Mouse (Mus musculus): Measurements from ENCODE around the gene Zfp975. TPM values are rescaled to one million over a fixed set of nuclear protein-coding genes. Genes with fewer than 3 reads are reported as not detected.
A peak's percentile ranks its signal among the peaks of the same experiment; 100 is the strongest.
"Not testable (repeated sequence)": the region's sequence is repeated elsewhere in the genome, so short reads cannot be mapped to it uniquely, and the experiment has no call there.

Zfp975 gene
- 7.2 and 7.9 TPM in 2 replicates for polyA plus RNA-seq (2014; fragmentation: Nextera tagmentation; extraction: Ambion mirVana)

GRCm38 (mm10) chr7:42692362-42693158 is at the start of gene Zfp975:
Gene Zfp975 (minus strand): TSS chr7:42692742.
- H3K9ac ChIP-seq (replicated peaks; ENCODE audit: low read depth, low read length), result peak within 1 kb of the TSS; percentile 64

GRCm38 (mm10) chr7:42738536-42739210 is 46.1 kb upstream of the Zfp975 start:
- Histone ChIP-seq H3K9ac (replicated peaks; ENCODE audit: low read depth, low read length) (no peak overlapping the region), H3K9me3 (ENCODE audit: control insufficient read depth, low read length) (no peaks in the 10 kb centered on the region), H3K4me3 (ENCODE audit: low read depth, low read length) (no peak overlapping the region), H3K4me2 (ENCODE audit: low read depth, low read length) (no peak overlapping the region), H3K27me3 (ENCODE audit: control insufficient read depth, insufficient read depth, low read length) (no peaks in the 10 kb centered on the region), H3K27ac (ENCODE audit: low read depth, low read length) (no peak overlapping the region), H3K4me1 (ENCODE audit: control insufficient read depth, insufficient read depth, low read length) (no peaks in the 10 kb centered on the region), H3K36me3 (ENCODE audit: control insufficient read depth, insufficient read depth, low read length) (no peaks in the 10 kb centered on the region)
- WGBS, result 89% methylated on average over 10 of the region's 10 CpGs
- ATAC-seq (ENCODE audit: low read depth), result no peak

More at GRCm38 (mm10) chr7:42692362-42693158, at the start of gene Zfp975:
- H3K27ac ChIP-seq (ENCODE audit: low read depth, low read length), result peak within 1 kb of the TSS; percentile 60; the same call in 1 of the 2 replicates
- H3K4me2 ChIP-seq (ENCODE audit: low read depth, low read length), result peak within 1 kb of the TSS; percentile 52
- peak within 1 kb of the TSS; percentile 50 for H3K4me3 ChIP-seq (ENCODE audit: low read depth, low read length)
- ATAC-seq (ENCODE audit: low read depth), result peak; percentile 100
- H3K9me3 ChIP-seq (ENCODE audit: control insufficient read depth, low read length); H3K36me3 ChIP-seq (ENCODE audit: control insufficient read depth, insufficient read depth, low read length); H3K4me1 ChIP-seq (ENCODE audit: control insufficient read depth, insufficient read depth, low read length); H3K27me3 ChIP-seq (ENCODE audit: control insufficient read depth, insufficient read depth, low read length): not testable (repeated sequence)
- 1% methylated on average over 23 of the region's 23 CpGs for WGBS

GRCm38 (mm10) chr7:42726917-42727316 is 34.4 kb upstream of the Zfp975 start, which contains the start of gene Gm17067:
Gene Gm17067 (minus strand): TSS chr7:42727017.
- H3K36me3 ChIP-seq (ENCODE audit: control insufficient read depth, insufficient read depth, low read length); H3K4me3 ChIP-seq (ENCODE audit: low read depth, low read length); H3K4me2 ChIP-seq (ENCODE audit: low read depth, low read length); H3K27ac ChIP-seq (ENCODE audit: low read depth, low read length); H3K9me3 ChIP-seq (ENCODE audit: control insufficient read depth, low read length); H3K9ac ChIP-seq (replicated peaks; ENCODE audit: low read depth, low read length); H3K4me1 ChIP-seq (ENCODE audit: control insufficient read depth, insufficient read depth, low read length); H3K27me3 ChIP-seq (ENCODE audit: control insufficient read depth, insufficient read depth, low read length); ATAC-seq (ENCODE audit: low read depth): not testable (repeated sequence)
- WGBS, result 88% methylated on average over 4 of the region's 4 CpGs

- H3K27ac ChIP-seq (ENCODE audit: low read depth, low read length); H3K4me1 ChIP-seq (ENCODE audit: control insufficient read depth, insufficient read depth, low read length); H3K9me3 ChIP-seq (ENCODE audit: control insufficient read depth, low read length); H3K27me3 ChIP-seq (ENCODE audit: control insufficient read depth, insufficient read depth, low read length); ATAC-seq (ENCODE audit: low read depth); H3K36me3 ChIP-seq (ENCODE audit: control insufficient read depth, insufficient read depth, low read length): not testable (repeated sequence)
- peak overlapping the region; percentile 50 for H3K4me3 ChIP-seq (ENCODE audit: low read depth, low read length)
- peak overlapping the region; percentile 64; the same call in 1 of the 2 replicates for H3K9ac ChIP-seq (replicated peaks; ENCODE audit: low read depth, low read length)
- peak overlapping the region; percentile 52 for H3K4me2 ChIP-seq (ENCODE audit: low read depth, low read length)
- under 1% methylated on average over 4 of the region's 4 CpGs for WGBS
Measured at GRCm38 (mm10) chr7:42693251-42693650, 709 bp upstream of the Zfp975 start.

GRCm38 (mm10) chr7:42680081-42680480 is 12.5 kb downstream of the Zfp975 start:
- H3K9ac ChIP-seq (replicated peaks; ENCODE audit: low read depth, low read length); H3K9me3 ChIP-seq (ENCODE audit: control insufficient read depth, low read length); H3K4me3 ChIP-seq (ENCODE audit: low read depth, low read length); H3K4me1 ChIP-seq (ENCODE audit: control insufficient read depth, insufficient read depth, low read length); ATAC-seq (ENCODE audit: low read depth); H3K27me3 ChIP-seq (ENCODE audit: control insufficient read depth, insufficient read depth, low read length); H3K36me3 ChIP-seq (ENCODE audit: control insufficient read depth, insufficient read depth, low read length); H3K27ac ChIP-seq (ENCODE audit: low read depth, low read length); H3K4me2 ChIP-seq (ENCODE audit: low read depth, low read length): not testable (repeated sequence)
- 94% methylated on average over 6 of the region's 6 CpGs for WGBS

- H3K36me3 ChIP-seq (ENCODE audit: control insufficient read depth, insufficient read depth, low read length); ATAC-seq (ENCODE audit: low read depth); H3K27me3 ChIP-seq (ENCODE audit: control insufficient read depth, insufficient read depth, low read length); H3K4me1 ChIP-seq (ENCODE audit: control insufficient read depth, insufficient read depth, low read length); H3K4me3 ChIP-seq (ENCODE audit: low read depth, low read length); H3K4me2 ChIP-seq (ENCODE audit: low read depth, low read length); H3K27ac ChIP-seq (ENCODE audit: low read depth, low read length); H3K9me3 ChIP-seq (ENCODE audit: control insufficient read depth, low read length); H3K9ac ChIP-seq (replicated peaks; ENCODE audit: low read depth, low read length): not testable (repeated sequence)
Measured at GRCm38 (mm10) chr7:42679646-42680045, 12.9 kb downstream of the Zfp975 start.

- WGBS, result 65% methylated on average over 4 of the region's 5 CpGs
- not testable (repeated sequence) for H3K4me3 ChIP-seq (ENCODE audit: low read depth, low read length); H3K9ac ChIP-seq (replicated peaks; ENCODE audit: low read depth, low read length); H3K36me3 ChIP-seq (ENCODE audit: control insufficient read depth, insufficient read depth, low read length); H3K4me1 ChIP-seq (ENCODE audit: control insufficient read depth, insufficient read depth, low read length); H3K9me3 ChIP-seq (ENCODE audit: control insufficient read depth, low read length); H3K27me3 ChIP-seq (ENCODE audit: control insufficient read depth, insufficient read depth, low read length); H3K4me2 ChIP-seq (ENCODE audit: low read depth, low read length); ATAC-seq (ENCODE audit: low read depth); H3K27ac ChIP-seq (ENCODE audit: low read depth, low read length)
Measured at GRCm38 (mm10) chr7:42660140-42660539, 32.4 kb downstream of the Zfp975 start.

GRCm38 (mm10) chr7:42655211-42655610 is 37.3 kb downstream of the Zfp975 start:
- not testable (repeated sequence) for H3K4me1 ChIP-seq (ENCODE audit: control insufficient read depth, insufficient read depth, low read length); H3K4me2 ChIP-seq (ENCODE audit: low read depth, low read length)

GRCm38 (mm10) chr7:42643120-42643620 is 49.4 kb downstream of the Zfp975 start:
- not testable (repeated sequence) for H3K36me3 ChIP-seq (ENCODE audit: control insufficient read depth, insufficient read depth, low read length); H3K4me1 ChIP-seq (ENCODE audit: control insufficient read depth, insufficient read depth, low read length); H3K27me3 ChIP-seq (ENCODE audit: control insufficient read depth, insufficient read depth, low read length); ATAC-seq (ENCODE audit: low read depth); H3K9me3 ChIP-seq (ENCODE audit: control insufficient read depth, low read length); H3K27ac ChIP-seq (ENCODE audit: low read depth, low read length); H3K9ac ChIP-seq (replicated peaks; ENCODE audit: low read depth, low read length)
- WGBS, result 18% methylated on average over 3 of the region's 3 CpGs
- peak overlapping the region; percentile 36; the same call in 1 of the 2 replicates for H3K4me3 ChIP-seq (ENCODE audit: low read depth, low read length)
- peak overlapping the region; percentile 46; the same call in 1 of the 2 replicates for H3K4me2 ChIP-seq (ENCODE audit: low read depth, low read length)

More at GRCm38 (mm10) chr7:42655211-42655610, 37.3 kb downstream of the Zfp975 start:
- not testable (repeated sequence) for H3K36me3 ChIP-seq (ENCODE audit: control insufficient read depth, insufficient read depth, low read length); H3K27ac ChIP-seq (ENCODE audit: low read depth, low read length); ATAC-seq (ENCODE audit: low read depth); H3K27me3 ChIP-seq (ENCODE audit: control insufficient read depth, insufficient read depth, low read length); H3K4me3 ChIP-seq (ENCODE audit: low read depth, low read length); H3K9ac ChIP-seq (replicated peaks; ENCODE audit: low read depth, low read length); H3K9me3 ChIP-seq (ENCODE audit: control insufficient read depth, low read length)
- WGBS, result 78% methylated on average over 2 of the region's 2 CpGs
